16 mouse cellular contexts compared by ENCODE assay signal in genomic region chr5:73749791-73750190, GRCm38 (mm10).
"Had no signal": no experiment of that assay in that cellular context is flagged by ENCODE, and none has a peak within 500 bp of the region (broad histone marks: within the 10 kb centered on the region; RNA-seq: fewer than 3 reads in every experiment).

No protein-coding gene starts in this region.

- H3K4me2 ChIP-seq: liver, embryonic 12.5 days; liver, embryonic 15.5 days; midbrain, embryonic 11.5 days; stomach, embryonic 15.5 days had no signal

- H3K27me3 ChIP-seq: liver, embryonic 12.5 days; liver, embryonic 15.5 days; stomach, embryonic 15.5 days had no signal

- DNase-seq: kidney, adult 2 months; kidney, postnatal 25 days; layer of hippocampus, adult 9-11 months; liver; lung, adult 18-20 months; lung, postnatal 4 days; midbrain, embryonic 14.5 days; thymus, postnatal 25 days had no signal

- H3K9ac ChIP-seq: liver, embryonic 12.5 days; liver, embryonic 15.5 days; stomach, embryonic 15.5 days had no signal

- H3K4me1 ChIP-seq: liver, embryonic 12.5 days; liver, embryonic 15.5 days; stomach, embryonic 15.5 days had no signal

- H3K27ac ChIP-seq: layer of hippocampus, adult 2 months; liver, embryonic 12.5 days; liver, embryonic 15.5 days; stomach, embryonic 15.5 days had no signal

- ATAC-seq: inflammation-experienced regulatory T-cells, adult 6 months; intestine, embryonic 16.5 days; liver, embryonic 12.5 days; lung, postnatal 0 days had no signal

- H3K9me3 ChIP-seq: liver, embryonic 12.5 days; liver, embryonic 15.5 days; stomach, embryonic 15.5 days had no signal

- H3K36me3 ChIP-seq: liver, embryonic 12.5 days; liver, embryonic 15.5 days; stomach, embryonic 15.5 days had no signal

- H3K4me3 ChIP-seq: layer of hippocampus, adult 2 months; liver, embryonic 12.5 days; liver, embryonic 15.5 days; stomach, embryonic 15.5 days had no signal
